Mouse (Mus musculus): ENCODE measurements around the gene Krtcap3.

The Krtcap3 gene

DNA sequence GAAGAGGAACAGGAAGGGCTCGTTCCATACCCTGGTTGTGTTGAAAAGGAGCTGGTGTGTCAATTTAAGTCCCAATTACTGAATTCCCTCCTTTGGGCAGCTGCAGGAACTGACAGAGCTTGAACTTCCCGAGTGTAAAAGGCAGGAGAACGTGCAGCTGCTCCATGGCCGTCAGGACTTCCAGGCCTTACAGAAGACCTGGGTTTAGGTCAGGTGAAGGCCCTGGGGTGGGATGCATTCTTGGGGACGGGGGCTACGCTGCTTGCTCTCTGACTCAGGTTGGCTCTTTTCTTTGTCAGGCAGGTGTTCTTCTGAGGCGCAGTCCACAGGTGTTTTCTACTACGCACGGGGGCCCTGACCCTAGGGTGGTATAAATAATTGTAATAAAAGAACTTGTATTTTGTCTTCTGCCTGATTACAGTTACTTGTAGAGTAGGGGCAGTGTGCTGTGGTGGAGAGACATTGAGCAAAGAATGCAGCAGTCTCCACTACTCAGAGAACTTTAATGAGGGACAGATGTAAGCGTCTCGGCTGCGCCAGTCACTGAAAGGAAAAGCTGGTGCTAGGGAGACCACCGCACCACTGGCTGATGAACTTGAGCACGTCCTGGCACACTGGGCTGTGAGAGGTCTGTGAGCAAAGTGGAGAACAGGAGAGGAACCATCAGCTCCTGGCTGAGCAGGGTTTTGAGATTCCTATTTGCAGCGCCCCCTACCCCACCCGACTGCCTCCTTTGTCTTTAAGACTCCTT is 1.5 kb downstream of the Krtcap3 start:
- DNase-seq (ENCODE audit: low spot score): no peak

DNA sequence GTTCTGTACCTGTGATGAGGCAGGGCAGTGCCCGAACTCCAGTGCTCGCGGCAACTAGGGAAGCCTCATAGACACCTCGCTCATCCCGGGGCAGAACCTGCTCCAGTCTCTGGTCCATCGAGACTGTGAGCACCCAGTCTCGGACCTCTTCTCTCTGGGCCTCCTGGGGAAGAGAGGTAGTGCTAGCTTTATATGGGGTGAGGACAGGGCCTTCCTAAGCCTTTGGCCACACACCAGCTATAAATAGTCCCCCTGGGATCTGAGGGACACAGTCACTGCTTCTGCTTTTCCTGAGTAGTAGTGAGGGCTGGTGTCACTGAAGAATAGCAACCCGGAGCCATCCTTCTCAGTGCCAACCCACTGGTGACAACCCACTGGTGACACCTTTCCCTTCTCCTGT is 2.3 kb downstream of the Krtcap3 start:
- DNase-seq (ENCODE audit: low spot score): no peak

DNA sequence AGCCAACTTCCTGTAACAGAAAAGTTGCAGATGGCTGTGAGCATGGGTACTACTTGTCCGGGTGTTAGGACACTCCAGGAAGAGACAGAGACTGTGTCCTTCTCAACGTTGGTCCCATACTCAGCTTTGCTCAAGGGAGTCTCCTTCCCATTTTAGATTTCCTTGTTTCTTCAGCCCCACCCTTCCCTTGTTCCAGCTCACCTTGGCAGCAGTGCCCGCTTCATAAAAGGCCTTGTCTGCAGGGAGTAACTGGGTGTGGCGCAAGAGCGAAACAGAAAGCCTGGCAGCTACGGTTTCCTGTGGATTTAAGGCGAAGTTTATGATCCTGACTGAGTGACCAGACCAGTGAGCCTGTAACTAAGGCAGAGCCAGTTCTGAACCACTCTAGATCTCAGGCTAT is 3.0 kb downstream of the Krtcap3 start:
- DNase-seq (ENCODE audit: low spot score): peak; percentile 74

DNA sequence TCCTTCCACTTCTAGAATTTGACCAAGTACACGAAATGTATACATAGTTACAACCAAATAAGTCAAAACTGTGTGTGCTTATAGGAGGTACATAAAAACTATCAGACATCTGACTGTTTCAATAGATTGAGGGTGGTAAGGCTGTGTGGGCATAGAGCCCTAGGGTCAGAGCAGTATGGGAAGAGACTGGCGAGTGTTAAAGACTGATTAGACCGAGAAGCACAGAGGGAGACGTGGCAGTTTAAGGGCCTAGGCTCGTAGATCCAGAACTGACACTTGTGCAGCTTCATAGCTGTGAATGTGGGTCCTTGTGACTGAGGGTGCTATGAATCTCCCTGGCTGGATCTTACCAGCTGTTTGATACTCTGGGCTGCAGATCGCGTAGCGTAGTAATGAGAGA is 3.4 kb downstream of the Krtcap3 start:
- DNase-seq (ENCODE audit: low spot score): no peak

DNA sequence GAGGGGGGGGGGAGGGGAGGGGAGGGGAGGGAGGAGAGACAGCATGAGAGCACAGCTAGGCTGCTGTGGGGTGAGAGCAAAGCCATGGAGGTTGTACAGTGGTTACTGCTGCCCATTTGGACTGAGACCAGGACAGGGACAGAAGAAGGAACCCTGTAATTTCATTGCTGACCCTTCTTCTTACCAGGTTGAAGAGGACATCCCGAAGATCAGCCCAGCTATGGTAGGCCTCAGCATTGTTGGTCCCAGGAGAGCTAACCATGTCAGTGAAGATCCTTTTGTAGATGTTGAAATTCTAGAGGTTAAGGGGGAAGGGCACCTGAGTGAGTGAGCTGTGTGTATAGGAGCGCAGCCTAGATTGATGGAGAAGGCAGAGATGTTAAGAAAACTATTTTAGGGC is 3.9 kb downstream of the Krtcap3 start:
- DNase-seq (ENCODE audit: low spot score): no peak

DNA sequence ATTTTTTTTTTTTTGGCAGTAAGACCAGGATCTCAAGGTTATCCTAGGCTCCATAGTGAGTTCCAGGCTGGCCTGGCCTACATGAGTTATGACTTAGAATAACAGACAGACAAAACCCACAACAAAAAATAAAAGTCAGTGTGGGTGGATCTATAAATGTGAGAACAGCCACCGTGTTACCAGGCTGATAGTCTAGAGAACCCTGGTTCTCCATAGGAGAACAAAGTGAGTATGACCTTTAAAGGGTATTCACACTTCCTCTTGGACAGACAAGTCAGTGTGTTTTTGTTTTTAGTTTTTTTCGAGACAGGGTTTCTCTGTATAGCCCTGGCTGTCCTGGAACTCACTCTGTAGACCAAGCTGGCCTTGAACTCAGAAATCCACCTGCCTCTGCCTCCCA is 4.5 kb downstream of the Krtcap3 start:
- DNase-seq (ENCODE audit: low spot score): no peak

DNA sequence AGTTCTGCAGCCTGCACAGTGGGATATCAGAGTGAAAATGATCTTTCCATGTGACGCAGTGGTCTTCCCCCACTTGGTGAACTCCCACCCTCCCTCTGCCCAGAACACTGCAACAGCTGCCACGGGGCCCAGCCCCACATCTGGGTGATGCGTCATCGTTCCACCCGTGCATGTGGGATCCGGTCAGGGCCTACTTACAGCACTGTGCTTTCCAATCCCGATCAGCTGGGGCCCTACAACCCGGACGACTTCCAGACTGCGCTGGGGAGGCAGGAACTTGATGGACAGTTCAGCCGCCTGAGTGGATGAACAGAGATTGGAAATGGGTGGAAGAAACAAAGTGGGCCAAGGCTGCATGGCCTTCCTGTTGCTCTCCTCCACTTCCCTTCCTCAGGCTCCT is 6.1 kb downstream of the Krtcap3 start:
- no peak for DNase-seq (ENCODE audit: low spot score)

DNA sequence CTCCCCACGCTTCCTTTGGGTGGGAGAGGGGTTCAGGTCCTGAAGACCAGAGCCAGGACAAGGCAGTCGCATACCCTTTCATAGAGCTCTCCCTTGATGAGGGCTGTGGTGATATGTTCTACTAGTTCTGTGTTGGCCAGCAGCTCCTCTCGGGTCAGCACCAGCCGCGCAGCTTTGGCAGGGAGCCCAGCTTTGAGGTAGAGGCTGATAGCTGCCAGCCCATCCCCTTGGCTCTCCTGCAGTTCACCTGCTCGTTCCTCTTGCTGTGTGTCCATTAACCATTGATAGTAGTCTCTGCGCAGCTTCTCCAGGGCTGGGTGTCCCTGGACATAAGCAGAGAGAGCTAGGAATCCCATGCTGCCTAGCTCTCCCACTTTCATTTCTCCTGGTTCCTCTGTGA is 14.6 kb downstream of the Krtcap3 start:
- DNase-seq (ENCODE audit: low spot score): peak; percentile 29

DNA sequence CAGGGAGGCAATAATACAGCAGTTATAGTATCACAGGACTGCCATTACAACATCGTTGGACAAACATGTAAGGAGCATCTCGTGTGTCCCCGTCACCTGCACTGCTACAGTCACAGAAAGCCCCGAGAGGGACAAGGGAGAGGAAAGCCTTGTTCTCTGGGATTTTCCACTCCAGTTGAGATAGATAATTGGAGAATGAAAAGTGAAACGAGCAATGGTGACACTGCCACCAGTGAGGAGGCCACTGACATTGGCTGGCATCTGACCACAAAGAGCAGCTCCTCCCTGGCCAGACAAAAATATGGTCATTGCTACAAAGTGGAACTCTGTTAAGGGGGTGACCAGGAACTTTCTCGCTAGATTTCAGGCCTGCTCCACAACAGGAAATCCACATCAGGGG is 16.2 kb downstream of the Krtcap3 start:
- DNase-seq (ENCODE audit: low spot score): no peak

DNA sequence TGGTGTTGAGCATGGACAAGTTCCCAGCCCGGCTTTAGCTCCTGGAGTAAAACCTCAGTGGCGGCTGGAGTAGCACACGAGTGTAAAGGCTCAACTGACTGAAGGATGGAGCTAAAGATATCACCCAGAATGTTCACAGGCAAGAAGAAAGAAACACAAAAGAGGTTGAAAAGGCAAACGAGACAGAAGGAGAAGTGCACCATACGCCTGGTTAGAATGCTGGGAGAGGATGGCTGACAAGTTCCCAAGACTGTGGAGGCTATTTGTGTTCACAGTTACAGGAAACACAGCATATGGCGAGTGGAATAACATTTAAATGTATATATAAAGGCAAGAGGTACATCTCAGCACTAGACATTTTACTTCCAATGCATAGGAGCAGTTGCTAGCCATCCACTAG is 21.5 kb downstream of the Krtcap3 start:
- DNase-seq (ENCODE audit: low spot score): no peak

DNA sequence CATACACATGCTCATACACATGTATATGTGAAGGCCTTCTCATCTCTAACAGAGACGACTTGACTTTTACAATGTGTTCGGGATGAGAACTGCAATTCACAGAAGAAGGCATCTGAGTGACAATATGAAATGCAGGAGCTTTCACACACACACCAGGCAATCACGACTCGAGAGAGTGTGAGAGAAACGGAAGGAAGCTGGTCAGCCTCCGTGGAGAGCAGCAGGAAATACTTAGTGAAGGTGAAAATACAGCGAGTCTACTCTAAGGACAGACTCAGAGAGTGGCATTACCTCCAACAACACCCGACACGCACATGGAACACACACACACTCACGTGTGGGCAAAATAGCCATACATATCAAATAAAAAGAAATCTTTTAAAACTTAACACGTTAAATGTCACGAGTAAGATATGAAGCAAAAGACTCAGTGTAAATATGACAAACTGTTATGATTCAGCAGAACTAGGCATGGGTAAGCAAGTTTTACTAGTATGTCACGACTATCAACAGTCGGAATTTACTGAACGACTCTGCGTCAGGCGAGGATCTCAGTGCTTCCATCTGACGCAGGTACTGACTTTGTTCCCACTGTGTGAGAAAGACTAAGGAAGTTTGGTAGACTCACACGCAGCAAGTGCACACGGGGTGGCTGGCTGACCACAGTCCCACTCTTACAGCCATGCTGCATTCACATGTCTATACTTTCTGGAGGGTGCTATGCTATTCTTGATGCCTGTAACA is 27.9 kb downstream of the Krtcap3 start:
- DNase-seq (ENCODE audit: low spot score): no peak

DNA sequence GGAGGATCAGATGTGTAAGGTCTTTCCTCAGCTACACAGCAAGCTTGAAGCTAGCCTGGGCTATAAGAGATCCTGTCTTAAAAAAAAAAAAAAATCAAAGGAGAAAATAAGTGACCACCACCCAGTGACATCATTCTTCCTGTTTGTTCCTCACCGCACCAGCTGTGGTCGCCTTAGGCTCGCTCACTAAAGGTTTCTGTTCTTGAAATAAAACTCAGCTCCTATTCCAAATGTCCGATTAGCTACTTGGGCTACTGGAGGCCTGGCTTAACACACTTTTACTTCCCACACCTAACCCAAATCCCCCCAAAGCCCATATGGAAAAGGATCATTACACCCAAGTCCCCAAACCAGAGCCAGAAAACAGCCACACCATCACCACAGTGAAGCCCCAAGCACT is 36.7 kb downstream of the Krtcap3 start:
- DNase-seq (ENCODE audit: low spot score): no peak

DNA sequence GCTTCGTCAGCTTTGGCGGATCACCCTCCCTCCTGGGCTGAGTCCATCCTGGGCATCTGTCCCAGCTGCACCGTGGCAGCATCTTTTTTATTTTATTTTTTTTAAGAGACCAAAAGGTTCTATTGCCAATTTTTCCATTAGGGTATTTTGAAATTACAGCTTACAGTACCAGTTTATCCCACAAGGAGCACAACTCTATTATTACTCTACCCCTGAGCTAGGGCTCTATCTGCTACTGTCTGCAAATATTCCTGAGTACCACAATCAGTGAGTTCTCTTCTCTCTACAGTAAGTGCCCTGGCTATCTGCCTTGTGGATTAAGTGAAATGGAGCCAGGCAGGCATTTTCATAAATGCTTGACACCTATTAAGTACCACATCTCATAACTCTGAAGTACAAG is 37.2 kb downstream of the Krtcap3 start:
- no peak for DNase-seq (ENCODE audit: low spot score)

DNA sequence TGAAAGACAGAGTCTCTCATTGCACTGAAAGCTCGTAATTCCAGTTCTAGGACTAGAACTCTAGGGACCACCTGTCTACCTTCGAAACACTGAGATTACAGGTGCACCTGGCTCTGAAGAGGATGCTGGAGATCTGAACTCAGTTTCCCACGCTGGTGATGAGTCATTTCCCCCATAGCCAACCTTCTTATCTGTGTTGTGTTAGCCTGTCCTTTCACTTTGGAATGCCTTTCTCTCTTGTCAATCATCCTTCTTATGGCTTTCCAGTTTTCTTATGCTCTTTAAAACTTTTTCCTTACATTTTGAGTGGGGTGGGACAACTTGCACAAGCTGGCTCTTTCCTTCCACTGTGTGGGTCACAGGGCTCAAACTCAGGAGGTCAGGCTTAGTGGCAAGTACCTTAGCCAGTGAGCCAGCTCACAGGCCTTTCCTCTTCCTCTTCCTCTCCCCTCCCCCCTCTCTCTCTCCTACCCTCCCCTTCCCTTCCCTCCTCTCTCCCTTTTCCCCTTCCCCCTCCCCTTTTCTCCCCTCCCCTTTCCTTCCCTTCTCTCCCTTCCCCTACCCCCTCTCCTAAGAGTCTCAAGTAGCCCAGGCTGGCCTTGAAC is 38.2 kb downstream of the Krtcap3 start:
- DNase-seq (ENCODE audit: low spot score): no peak

DNA sequence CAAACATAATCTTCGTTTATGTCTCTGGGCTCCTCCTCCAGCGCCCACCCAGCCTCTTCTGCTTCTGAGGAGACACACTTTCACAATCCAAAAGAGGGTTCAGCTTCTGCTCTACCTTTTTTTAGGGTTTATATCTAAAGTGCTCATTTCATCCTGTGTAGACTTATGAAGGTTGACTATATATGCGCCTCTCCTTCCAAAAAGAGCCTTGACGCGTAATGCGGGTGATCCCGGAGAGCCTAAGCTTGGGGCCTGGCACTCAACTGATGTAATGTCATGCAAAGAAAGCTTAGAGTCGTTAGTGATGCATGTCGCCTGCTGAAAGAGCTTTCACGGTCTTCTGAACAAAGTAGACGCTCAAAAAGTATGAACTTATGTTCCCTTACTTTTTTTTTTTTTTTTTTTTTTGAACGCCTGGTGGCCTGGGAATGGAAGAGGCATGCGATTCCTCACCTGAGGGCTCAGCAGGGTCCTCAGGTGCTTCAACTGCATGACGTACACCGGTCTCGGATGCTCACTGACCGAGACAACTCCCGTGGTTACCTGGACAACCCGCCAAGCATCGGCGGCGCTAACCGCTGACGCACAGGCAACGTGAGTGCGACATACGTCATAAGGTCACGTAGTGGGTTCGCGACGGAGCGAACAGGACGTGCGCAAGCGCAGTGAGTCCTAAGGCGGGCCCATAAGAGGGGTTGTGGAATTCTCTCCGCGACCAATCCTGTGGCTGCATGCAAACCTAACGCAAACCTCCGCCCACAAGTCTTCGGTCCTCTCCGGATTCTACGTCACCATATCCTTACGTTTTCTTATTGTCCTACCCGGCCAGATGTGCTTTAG is 39.2 kb downstream of the Krtcap3 start, which contains the start of gene Ift172:
Ift172 (minus strand) TSS at position 596 of the 840 bp plus-strand sequence.
- peak; percentile 97 for DNase-seq (ENCODE audit: low spot score)

DNA sequence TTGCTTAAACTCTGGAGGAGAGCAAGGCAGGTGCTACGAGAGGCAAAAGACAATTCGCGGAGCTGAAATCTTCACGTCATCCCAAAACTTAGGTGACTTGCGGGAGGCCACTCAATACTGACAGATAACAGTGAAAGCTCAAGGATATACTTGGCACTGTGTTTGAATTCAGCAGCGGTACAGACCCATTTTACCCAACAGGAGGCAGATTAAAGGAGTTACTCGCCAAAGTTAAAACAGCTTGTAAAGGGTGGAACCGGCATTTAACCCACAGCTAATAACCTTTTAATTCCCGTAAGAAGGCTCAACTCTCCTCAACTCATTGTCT is 39.8 kb downstream of the Krtcap3 start:
- no peak for DNase-seq (ENCODE audit: low spot score)

DNA sequence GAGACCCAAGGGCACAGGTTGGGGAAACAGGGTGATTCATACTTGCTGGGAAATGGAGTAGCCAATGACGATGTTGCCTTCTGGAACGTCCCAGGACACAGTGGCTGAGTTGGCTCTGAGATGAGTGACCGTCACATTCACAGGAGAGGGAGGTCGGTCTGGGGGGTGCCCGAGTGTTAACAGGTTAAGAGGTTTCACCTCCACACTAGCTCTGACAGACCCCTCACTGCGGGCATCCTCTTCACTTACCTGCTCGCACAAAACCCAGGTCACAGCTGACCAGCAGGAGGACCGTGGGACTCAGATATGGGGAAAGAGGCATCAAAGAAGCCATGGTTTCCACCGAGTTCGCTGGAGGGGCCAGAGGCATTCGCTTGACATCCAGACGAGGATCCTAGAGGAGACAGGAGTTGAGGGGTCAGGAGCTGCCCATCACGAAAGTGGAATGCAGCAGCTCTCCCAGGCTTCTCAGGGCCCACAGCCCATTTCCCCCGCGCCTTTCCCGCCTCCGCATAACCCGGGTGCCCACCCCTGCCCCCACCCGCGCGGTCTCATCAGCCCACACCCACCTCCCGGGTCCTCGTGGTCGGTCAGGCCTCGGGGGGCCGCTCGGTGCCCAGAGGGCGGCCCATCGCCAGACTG is 43.6 kb downstream of the Krtcap3 start:
- no peak for DNase-seq (ENCODE audit: low spot score)

DNA sequence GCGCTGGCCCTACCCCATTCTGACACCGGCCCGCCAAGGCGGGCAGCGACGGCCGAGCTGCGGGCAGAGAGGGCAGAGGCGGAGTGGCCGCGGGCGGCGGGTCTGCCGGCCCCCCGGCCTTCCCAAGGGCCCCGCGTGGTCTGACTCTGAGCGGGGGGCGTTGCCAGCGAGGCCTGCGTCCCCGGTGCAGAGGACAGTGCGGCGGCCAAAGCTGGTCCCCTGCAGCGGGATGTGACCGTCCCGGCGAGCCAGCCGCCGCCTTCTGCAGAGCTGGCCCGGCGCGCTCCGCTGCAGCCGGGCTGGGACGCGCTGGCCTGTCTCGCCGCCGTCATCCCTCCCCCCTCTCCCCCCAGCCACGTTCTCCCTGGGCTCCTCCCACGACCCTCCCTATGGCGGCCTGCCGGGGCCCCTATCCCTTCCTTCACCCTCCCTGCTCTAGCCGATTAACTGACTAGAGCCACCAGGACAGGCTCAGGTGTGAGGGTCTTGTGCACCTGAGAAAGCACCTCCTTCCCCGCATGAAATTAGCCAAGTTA is 44.2 kb downstream of the Krtcap3 start, which contains the start of gene Fndc4:
Fndc4 (minus strand) TSS at position 475 of the 536 bp plus-strand sequence.
- peak; percentile 11 for DNase-seq (ENCODE audit: low spot score)

DNA sequence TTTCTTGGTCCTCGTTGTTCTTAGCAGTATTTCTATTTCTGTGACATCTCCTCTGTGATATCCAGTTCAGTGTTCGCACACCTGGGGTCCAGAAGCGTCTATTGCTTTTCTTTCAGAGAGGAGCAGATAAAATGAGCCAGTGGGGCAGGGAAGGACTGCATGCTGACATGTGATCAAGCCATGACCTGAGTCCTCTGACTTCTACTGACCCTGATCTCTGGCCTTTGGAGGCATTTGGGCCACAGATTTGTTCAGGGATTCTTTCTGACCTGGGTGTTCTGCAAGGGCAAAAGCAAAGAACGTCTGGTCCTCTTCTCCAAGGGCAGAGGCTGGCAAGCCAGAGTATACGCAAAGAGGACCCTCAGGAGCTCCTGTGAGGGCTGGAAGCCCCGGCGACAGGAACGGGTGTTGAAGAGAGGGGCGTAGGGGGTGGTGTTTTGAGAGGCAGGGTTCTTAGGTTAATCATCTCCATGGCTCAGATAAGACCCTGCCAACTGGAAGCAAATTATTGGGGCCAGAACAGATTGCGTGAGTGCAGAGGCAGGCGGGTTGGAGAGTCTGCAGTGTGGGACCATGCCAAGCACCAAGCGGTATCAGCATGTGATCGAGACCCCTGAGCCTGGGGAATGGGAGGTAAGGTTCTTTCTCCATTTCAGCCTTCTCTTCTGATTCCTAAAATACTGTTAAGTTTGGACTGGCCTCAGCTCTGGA is 45.7 kb downstream of the Krtcap3 start, which contains the start of gene Gckr:
Gckr (plus strand) TSS at position 397 of the 711 bp plus-strand sequence.
- no peak for DNase-seq (ENCODE audit: low spot score)

DNA sequence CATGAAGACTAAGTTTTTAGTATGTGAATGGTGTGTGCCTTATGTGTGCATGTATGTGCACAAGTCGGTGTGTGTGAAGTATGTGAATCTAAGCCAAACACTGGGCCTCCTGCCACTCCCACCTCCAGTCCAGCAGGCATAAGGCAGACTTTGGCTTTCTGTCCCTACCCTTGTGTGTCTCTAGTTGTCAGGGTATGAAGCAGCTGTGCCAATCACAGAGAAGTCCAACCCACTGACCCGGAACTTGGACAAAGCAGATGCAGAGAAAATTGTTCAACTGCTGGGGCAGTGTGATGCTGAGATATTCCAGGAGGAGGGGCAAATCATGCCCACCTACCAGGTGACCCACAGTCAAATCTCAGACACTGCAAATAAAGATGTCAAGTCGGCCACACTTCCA is 46.5 kb downstream of the Krtcap3 start:
- DNase-seq (ENCODE audit: low spot score): no peak

DNA sequence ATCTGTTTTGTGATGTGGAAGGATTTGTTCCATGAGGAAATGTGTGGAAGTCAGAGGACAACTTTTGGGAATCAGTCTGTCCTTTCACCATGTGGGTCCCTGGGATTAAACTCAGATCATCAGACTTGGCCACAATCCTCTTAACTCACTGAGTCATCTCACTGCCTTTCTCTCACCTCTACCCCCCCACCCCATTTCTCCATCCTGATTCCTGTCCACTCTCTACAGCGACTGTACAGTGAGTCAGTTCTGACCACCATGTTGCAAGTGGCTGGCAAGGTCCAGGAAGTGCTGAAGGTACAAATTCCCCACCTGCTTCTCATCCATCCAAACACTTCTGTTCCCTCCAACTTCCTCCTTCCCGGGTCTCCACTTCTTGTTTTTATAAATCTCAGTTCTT is 47.0 kb downstream of the Krtcap3 start:
- no peak for DNase-seq (ENCODE audit: low spot score)

All from urinary bladder, postnatal 14 days (tissue).